Mouse (Mus musculus) myocyte (in vitro differentiated cells): Measurements from ENCODE around the gene Avil.

Source experiments
- E2F4 ChIP-seq: IDR thresholded peaks from one replicate; pipeline ENCODE4 v1.6.1; 2011; ENCODE audit warnings: mild to moderate bottlenecking, control low read depth, moderate library complexity; ENCODE audit not compliant: insufficient read depth
- TCF12 ChIP-seq: IDR thresholded peaks from one replicate; pipeline ENCODE4 v1.6.1; 2011; ENCODE audit warnings: mild to moderate bottlenecking, control low read depth; ENCODE audit not compliant: poor library complexity, insufficient read depth, severe bottlenecking

DNA sequence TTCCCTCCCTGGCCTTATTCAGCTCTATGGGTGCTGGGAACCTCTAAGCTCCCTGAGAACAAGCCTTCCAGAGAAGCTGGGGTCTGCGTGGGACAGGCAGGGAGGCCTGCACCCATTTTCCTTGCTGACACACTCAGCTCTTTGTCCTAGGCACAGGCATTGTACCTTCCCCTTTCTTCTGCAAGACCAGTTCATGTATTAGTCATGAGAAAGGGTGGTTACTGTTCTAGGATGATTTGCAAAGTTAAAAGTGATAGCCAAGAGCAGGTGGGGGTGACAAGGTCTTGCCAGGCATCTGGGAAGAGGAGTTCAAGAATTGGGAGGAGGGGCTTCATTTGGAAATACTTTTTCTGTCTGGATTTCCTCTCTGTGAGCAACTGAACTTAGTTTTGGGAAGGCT, 1.5 kb downstream of the Avil start:
- TF ChIP-seq TCF12 = no peak
- no peak for TF ChIP-seq E2F4
